Mouse (Mus musculus) neural tube, embryonic 11.5 days (tissue): ENCODE measurements around the gene Helz. TPM values are rescaled to one million over a fixed set of nuclear protein-coding genes. Genes with fewer than 3 reads are reported as not detected.
"Not testable (repeated sequence)": the region's sequence is repeated elsewhere in the genome, so short reads cannot be mapped to it uniquely, and the experiment has no call there.

Source experiments
- ATAC-seq: fragments of 200-750 bp; cut with Nextera tagmentation; 2 replicates; pipeline ENCODE4 v1.8.0; 2017; ENCODE audit warnings: moderate number of reproducible peaks, mild to moderate bottlenecking, moderate TSS enrichment, moderate library complexity; ENCODE audit not compliant: insufficient read depth, low FRiP score, low TSS enrichment
- DNase-seq: peaks from one replicate; pipeline ENCODE4 v3.0.0-alpha.2; 2015; ENCODE audit warnings: low spot score
- H3K27ac ChIP-seq: fragments of 300-500 bp; sonication (generic); 2 replicates; pipeline ENCODE4 v1.5.1; 2014; ENCODE audit warnings: low read depth, mild to moderate bottlenecking, low read length
- H3K27me3 ChIP-seq: fragments of 300-500 bp; sonication (generic); 2 replicates; pipeline ENCODE4 v1.6.1; 2014; ENCODE audit warnings: mild to moderate bottlenecking, low read length, mixed read lengths; ENCODE audit not compliant: control insufficient read depth, insufficient read depth
- H3K36me3 ChIP-seq: fragments of 300-500 bp; sonication (generic); 2 replicates; pipeline ENCODE4 v1.6.1; 2014; ENCODE audit warnings: mild to moderate bottlenecking, low read length, moderate library complexity, mixed read lengths; ENCODE audit not compliant: control insufficient read depth, insufficient read depth
- H3K4me1 ChIP-seq: fragments of 300-500 bp; sonication (generic); 2 replicates; pipeline ENCODE4 v1.6.1; 2014; ENCODE audit warnings: low read length, mixed read lengths; ENCODE audit not compliant: control insufficient read depth, insufficient read depth
- H3K4me2 ChIP-seq: fragments of 300-500 bp; sonication (generic); 2 replicates; pipeline ENCODE4 v1.6.1; 2014; ENCODE audit warnings: low read depth, mild to moderate bottlenecking, moderate library complexity
- H3K4me3 ChIP-seq: fragments of 300-500 bp; sonication (generic); 2 replicates; pipeline ENCODE4 v1.5.1; 2014; ENCODE audit warnings: low read depth, low read length
- H3K9ac ChIP-seq: fragments of 300-500 bp; sonication (generic); 2 replicates; pipeline ENCODE4 v1.6.1; 2014; ENCODE audit warnings: mild to moderate bottlenecking, low read length
- H3K9me3 ChIP-seq: fragments of 300-500 bp; sonication (generic); 2 replicates; pipeline ENCODE4 v1.6.1; 2016; ENCODE audit warnings: low read length; ENCODE audit not compliant: control insufficient read depth
- WGBS: fragments of 180-500 bp; shearing (Covaris S2); extraction: QIAGEN DNeasy Blood & Tissue Kit; methylation state at CpG from one replicate; pipeline ENCODE4 v1.1.7; 2014; 5-methylcytosine and 5-hydroxymethylcytosine counted together
- polyA plus RNA-seq: library from polyadenylated mRNA; unstranded; fragments of >200 nt; fragmentation: Nextera tagmentation; extraction: Ambion mirVana; gene quantifications from 2 replicates; pipeline ENCODE4 v1.2.1, GENCODE M21; 2014

The Helz gene
- polyA plus RNA-seq, 1 experiment from 2014 or later = 23.5 TPM

DNA sequence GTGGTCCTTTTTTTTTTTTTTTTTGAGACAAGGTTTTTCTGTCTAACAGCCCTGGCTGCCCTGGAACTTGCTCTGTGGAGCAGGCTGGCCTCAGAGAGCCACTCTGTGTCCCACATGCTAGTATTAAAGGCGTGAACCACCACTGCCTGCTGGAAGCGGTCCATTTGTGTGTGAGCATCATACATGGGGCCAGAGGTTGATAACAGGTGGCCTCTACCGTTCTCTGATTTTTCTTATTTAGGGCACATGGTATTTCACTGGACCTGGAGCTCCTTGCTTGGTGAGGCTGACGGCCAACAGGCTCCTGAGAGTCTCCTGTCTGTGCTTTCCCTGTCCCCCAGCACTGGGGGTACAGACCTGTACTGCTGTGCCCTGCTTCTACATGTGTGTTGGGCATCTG is 33.1 kb downstream of the Helz start:
- no peak for DNase-seq
- Histone ChIP-seq H3K9ac (no peak overlapping the region), H3K27ac (no peak overlapping the region), H3K4me2 (no peak overlapping the region), H3K9me3 (no peaks in the 10 kb centered on the region), H3K27me3 (no peaks in the 10 kb centered on the region), H3K36me3 (peaks cover 5% of the 10 kb centered on the region), H3K4me1 (no peaks in the 10 kb centered on the region), H3K4me3 (no peak overlapping the region)
- no peak for ATAC-seq
- 91% methylated on average over 4 of the region's 4 CpGs for WGBS

DNA sequence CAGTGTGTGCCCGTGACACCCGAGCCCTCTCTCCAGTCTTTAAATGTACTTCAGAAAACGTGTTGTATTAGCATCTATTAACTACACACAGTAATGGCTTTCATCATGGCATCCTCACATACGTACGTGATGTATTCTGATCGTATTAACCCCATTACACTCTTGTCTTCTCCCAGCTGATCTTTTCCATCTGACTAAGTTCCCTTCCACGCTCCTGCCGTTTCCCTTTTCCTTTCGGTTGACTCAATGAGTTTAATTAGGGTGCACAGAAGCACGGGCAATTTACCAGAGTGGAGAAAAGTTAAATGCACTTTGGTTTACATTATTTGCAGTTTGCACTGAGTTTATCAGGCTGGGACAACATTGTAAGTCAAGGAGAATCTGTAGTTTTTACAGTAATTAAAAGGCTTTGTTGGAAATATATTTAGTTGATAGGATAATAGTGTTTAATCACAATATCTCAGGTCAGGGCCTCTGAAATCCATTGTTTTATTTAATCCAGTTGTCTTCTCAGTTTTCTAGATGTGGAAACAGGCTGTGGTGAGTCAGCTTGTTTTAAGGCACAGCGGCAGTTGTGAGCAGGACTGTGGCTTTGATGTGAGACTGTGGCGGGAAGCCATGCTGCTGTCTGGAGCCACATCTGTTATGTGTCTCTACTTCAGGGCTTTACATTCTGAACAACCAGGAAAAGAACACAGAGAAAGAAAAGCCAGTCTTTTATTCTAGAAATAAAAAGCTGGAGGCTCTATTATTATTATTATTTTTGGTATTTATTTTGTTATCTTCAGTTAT is 37.1 kb downstream of the Helz start:
- no peak overlapping the region for H3K9ac ChIP-seq
- ATAC-seq (no peak), DNase-seq (no peak)
- H3K4me2 ChIP-seq = no peak overlapping the region
- peaks cover 3% of the 10 kb centered on the region; the same call in 1 of the 2 replicates for H3K36me3 ChIP-seq
- no peaks in the 10 kb centered on the region for H3K4me1 ChIP-seq
- 73% methylated on average over 12 of the region's 12 CpGs for WGBS
- H3K9me3 ChIP-seq = no peaks in the 10 kb centered on the region
- no peaks in the 10 kb centered on the region for H3K27me3 ChIP-seq
- no peak overlapping the region for H3K4me3 ChIP-seq
- no peak overlapping the region for H3K27ac ChIP-seq

DNA sequence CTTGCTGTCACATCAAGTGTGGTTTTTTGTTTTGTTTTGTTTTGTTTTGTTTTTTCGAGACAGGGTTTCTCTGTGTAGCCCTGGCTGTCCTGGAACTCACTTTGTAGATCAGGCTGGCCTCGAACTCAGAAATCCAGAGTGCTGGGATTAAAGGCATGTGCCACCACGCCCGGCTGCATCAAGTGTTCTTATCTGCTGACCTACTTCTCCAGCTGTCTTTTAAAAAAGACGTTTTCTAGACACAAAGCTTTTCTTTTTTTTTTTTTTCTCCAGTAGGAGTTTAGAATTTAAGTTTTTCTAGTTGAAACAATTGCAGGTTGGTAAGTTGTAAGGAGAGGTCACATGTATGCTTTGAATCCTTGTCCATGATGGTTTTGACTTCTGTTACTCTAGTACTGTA is 38.4 kb downstream of the Helz start:
- H3K4me3 ChIP-seq, H3K27me3 ChIP-seq, H3K4me1 ChIP-seq, H3K4me2 ChIP-seq, DNase-seq, H3K36me3 ChIP-seq, H3K27ac ChIP-seq, ATAC-seq, H3K9ac ChIP-seq, H3K9me3 ChIP-seq: not testable (repeated sequence)
- 88% methylated on average over 5 of the region's 5 CpGs for WGBS

DNA sequence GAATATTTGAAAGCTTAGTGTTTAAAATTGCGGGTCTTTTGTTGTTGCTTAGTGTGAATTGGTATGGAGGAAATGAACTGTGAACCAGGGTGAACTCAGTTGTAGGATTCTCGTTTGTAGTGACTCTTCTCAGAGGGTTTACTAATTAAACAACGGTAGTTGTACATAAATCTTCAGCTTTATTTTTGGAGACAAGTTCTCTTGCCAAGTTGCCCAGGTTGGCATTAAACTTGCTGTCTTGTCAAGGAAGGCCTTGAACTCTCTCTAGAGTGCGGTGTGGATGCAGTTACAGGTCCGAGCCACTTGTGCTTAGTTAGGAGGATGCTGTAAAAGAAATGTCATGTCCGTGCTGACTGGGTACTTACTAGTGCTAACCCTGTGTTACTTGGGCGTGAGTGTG is 39.4 kb downstream of the Helz start:
- Histone ChIP-seq H3K36me3 (no peaks in the 10 kb centered on the region), H3K27me3 (no peaks in the 10 kb centered on the region), H3K9me3 (no peaks in the 10 kb centered on the region), H3K27ac (no peak overlapping the region), H3K9ac (no peak overlapping the region), H3K4me3 (no peak overlapping the region), H3K4me1 (no peaks in the 10 kb centered on the region), H3K4me2 (no peak overlapping the region)
- DNase-seq (no peak), ATAC-seq (no peak)
- WGBS = 94% methylated on average over 7 of the region's 7 CpGs

DNA sequence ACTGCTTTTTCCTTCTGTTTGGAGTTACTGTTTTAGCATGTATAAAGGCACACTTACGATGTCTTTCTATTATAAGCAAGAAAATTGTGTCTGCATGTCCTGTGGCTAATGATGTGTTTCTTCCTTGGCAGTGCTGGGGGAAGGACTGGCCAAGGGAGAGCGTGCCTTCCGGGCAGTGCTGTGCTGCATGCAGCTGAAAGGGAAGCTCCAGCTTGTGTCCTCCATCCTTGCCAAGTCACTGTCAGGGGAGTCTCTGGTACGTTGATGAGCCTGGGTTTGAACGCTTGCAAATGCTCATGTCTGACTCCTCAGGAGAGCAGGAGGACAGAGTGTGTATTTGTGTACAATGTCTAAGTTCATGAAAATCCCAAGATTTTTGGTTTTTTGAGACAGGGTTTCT is 44.8 kb downstream of the Helz start:
- Histone ChIP-seq H3K36me3 (no peaks in the 10 kb centered on the region), H3K4me1 (no peaks in the 10 kb centered on the region), H3K27ac (no peak overlapping the region), H3K9ac (no peak overlapping the region), H3K27me3 (no peaks in the 10 kb centered on the region), H3K4me2 (no peak overlapping the region), H3K4me3 (no peak overlapping the region), H3K9me3 (no peaks in the 10 kb centered on the region)
- WGBS = 96% methylated on average over 5 of the region's 5 CpGs
- ATAC-seq (no peak), DNase-seq (no peak)

DNA sequence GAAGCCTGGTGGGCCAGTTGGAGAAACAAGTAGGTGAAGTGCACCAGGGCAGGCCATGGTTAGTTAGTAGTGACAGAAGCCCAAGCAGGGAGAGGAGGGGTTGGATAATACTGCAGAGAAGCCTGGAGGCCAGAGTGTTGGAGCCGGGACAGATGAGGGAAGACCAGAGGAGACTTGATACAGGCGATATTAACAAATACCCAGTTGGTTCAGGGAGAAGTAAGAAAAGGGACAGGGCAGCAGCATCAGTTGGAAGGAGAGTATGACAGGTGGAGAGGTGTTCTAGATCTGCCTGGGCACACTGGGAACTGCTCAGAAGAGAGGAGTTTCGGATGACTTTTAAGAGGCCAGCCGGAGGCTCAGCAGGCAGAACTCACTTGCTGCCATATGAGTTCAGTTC is 49.7 kb downstream of the Helz start:
- WGBS = 98% methylated on average over 4 of the region's 4 CpGs
- ATAC-seq (no peak), DNase-seq (no peak)
- H3K4me1 ChIP-seq = no peaks in the 10 kb centered on the region
- H3K36me3 ChIP-seq = peaks cover 2% of the 10 kb centered on the region
- H3K9ac ChIP-seq = no peak overlapping the region
- H3K27ac ChIP-seq = no peak overlapping the region
- no peaks in the 10 kb centered on the region for H3K9me3 ChIP-seq
- no peak overlapping the region for H3K4me3 ChIP-seq
- no peaks in the 10 kb centered on the region for H3K27me3 ChIP-seq
- no peak overlapping the region for H3K4me2 ChIP-seq

DNA sequence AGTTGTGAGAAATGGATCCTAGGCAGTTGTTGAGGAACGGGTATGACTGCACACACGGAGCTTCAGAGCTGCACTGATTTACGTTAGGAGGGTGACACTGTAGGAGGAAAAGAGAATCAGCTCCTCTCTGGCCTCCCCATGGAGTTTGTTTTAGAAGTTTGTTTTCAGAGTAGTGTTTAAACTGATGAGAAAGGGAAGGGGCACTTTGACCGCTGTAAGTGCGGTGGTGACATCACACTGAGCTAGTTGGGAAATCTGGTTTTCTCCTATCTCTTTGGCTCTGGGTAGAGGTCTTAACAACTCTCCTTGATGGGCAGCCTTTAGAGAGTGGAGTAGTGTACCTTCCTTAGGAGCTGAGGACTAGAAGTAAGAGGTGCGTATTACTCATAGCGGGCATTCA is 58.0 kb downstream of the Helz start:
- H3K27me3 ChIP-seq = no peaks in the 10 kb centered on the region
- no peaks in the 10 kb centered on the region for H3K9me3 ChIP-seq
- DNase-seq (no peak), ATAC-seq (no peak)
- no peaks in the 10 kb centered on the region for H3K4me1 ChIP-seq
- H3K27ac ChIP-seq = no peak overlapping the region
- H3K9ac ChIP-seq = no peak overlapping the region
- H3K4me3 ChIP-seq = no peak overlapping the region
- H3K36me3 ChIP-seq = peaks cover 6% of the 10 kb centered on the region
- no peak overlapping the region for H3K4me2 ChIP-seq
- WGBS = 87% methylated on average over 7 of the region's 7 CpGs

DNA sequence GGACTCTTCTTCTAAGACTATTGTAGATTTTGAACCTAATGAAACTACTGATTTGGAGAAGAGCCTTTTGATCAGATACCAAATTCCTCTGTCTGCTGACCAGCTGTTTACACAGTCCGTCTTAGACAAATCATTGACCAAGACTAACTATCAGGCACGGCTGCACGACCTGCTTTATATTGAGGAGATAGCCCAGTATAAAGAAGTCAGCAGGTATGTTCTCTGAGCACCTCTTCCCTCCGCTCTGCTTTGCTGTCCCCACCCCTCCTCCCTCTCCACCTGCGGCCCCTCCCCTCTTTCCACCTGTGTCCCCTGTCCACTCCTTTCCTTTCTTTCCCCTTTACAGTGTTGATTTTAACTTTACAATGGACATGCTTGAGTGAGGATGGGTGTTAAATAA is 66.2 kb downstream of the Helz start:
- H3K27ac ChIP-seq = no peak overlapping the region
- no peaks in the 10 kb centered on the region for H3K36me3 ChIP-seq
- ATAC-seq (no peak), DNase-seq (no peak)
- 94% methylated on average over 5 of the region's 5 CpGs for whole genome bisulfite sequencing
- H3K4me1 ChIP-seq = no peaks in the 10 kb centered on the region
- H3K27me3 ChIP-seq = no peaks in the 10 kb centered on the region
- no peak overlapping the region for H3K9ac ChIP-seq
- no peak overlapping the region for H3K4me3 ChIP-seq
- H3K4me2 ChIP-seq = no peak overlapping the region
- H3K9me3 ChIP-seq = no peaks in the 10 kb centered on the region

DNA sequence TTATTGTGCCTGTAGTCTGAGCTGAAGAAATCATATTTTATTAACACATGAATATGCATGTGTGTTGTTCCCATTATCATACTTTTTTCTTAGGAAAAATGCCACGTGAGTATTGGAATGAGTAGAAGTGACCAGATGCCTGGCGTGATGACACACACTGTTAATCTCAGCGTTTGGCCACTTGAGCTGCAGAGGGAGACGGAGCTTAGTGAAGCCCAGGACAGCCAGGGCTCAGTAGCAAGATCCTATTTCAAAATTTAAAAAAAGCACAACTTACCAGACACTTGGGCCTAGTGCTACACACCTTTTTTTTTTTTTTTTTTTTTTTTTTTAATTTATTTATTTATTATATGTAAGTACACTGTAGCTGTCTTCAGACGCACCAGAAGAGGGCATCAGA is 68.0 kb downstream of the Helz start:
- H3K36me3 ChIP-seq = no peaks in the 10 kb centered on the region; the same call in 1 of the 2 replicates
- WGBS = 91% methylated on average over 4 of the region's 5 CpGs
- ATAC-seq = no peak

More for the DNA sequence above, 68.0 kb downstream of the Helz start:
- Histone ChIP-seq H3K4me2 (no peak overlapping the region), H3K27me3 (no peaks in the 10 kb centered on the region), H3K4me3 (no peak overlapping the region), H3K4me1 (no peaks in the 10 kb centered on the region), H3K9me3 (no peaks in the 10 kb centered on the region), H3K9ac (no peak overlapping the region), H3K27ac (no peak overlapping the region)
- no peak for DNase-seq
